Mouse (Mus musculus) liver, postnatal 0 days (tissue): ENCODE data around the gene Lyrm7. TPM values are rescaled to one million over a fixed set of nuclear protein-coding genes. Genes with fewer than 3 reads are reported as not detected.

Source experiments
- ATAC-seq: fragments of 200-750 bp; cut with Nextera tagmentation; 2 replicates; pipeline ENCODE4 v1.8.0; 2017; ENCODE audit warnings: mild to moderate bottlenecking, moderate library complexity
- DNase-seq: peaks from one replicate; pipeline ENCODE4 v3.0.0-alpha.2; 2016
- H3K27ac ChIP-seq: fragments of 300-500 bp; sonication (generic); 2 replicates; pipeline ENCODE4 v1.5.1; 2014; ENCODE audit warnings: antibody characterized with exemption, moderate library complexity, mild to moderate bottlenecking, low read depth
- H3K27me3 ChIP-seq: fragments of 300-500 bp; sonication (generic); 2 replicates; pipeline ENCODE4 v1.6.1; 2014; ENCODE audit warnings: low read length, control low read depth, mixed read lengths; ENCODE audit not compliant: insufficient read depth
- H3K36me3 ChIP-seq: fragments of 300-500 bp; sonication (generic); replicated peaks from 2 replicates; pipeline ENCODE4 v1.6.1; 2014; ENCODE audit warnings: mild to moderate bottlenecking, control low read depth, low read length, moderate library complexity, mixed read lengths; ENCODE audit not compliant: insufficient read depth
- H3K4me1 ChIP-seq: fragments of 300-500 bp; sonication (generic); 2 replicates; pipeline ENCODE4 v1.6.1; 2014; ENCODE audit warnings: antibody characterized with exemption, mild to moderate bottlenecking, control low read depth; ENCODE audit not compliant: insufficient read depth
- H3K4me2 ChIP-seq: fragments of 300-500 bp; sonication (generic); 2 replicates; pipeline ENCODE4 v1.6.1; 2014; ENCODE audit warnings: low read depth, mild to moderate bottlenecking, low read length, moderate library complexity, mixed read lengths
- H3K4me3 ChIP-seq: fragments of 300-500 bp; sonication (generic); 2 replicates; pipeline ENCODE4 v1.5.1; 2014; ENCODE audit warnings: low read depth, low read length
- H3K9ac ChIP-seq: fragments of 300-500 bp; sonication (generic); replicated peaks from 2 replicates; pipeline ENCODE4 v1.6.1; 2014; ENCODE audit warnings: mild to moderate bottlenecking, moderate library complexity
- H3K9me3 ChIP-seq: fragments of 300-500 bp; sonication (generic); 2 replicates; pipeline ENCODE4 v1.6.1; 2016; ENCODE audit warnings: mild to moderate bottlenecking, control low read depth, low read length, mixed read lengths
- CTCF ChIP-seq: sonication (generic); IDR thresholded peaks from 2 replicates; pipeline ENCODE4 v1.5.1; 2016; ENCODE audit warnings: antibody characterized with exemption, low read depth
- EP300 ChIP-seq: IDR thresholded peaks from 2 replicates; pipeline ENCODE4 v1.6.1; 2016; ENCODE audit warnings: antibody characterized with exemption, low read depth, mild to moderate bottlenecking
- WGBS: fragments of 180-500 bp; shearing (Covaris S2); extraction: QIAGEN DNeasy Blood & Tissue Kit; methylation state at CpG from one replicate; pipeline ENCODE4 v1.1.7; 2014; ENCODE audit not compliant: insufficient replicate concordance; 5-methylcytosine and 5-hydroxymethylcytosine counted together
- polyA plus RNA-seq: library from polyadenylated mRNA; unstranded; fragments of >200 nt; fragmentation: Nextera tagmentation; extraction: Ambion mirVana; gene quantifications from 2 replicates; pipeline ENCODE4 v1.2.1, GENCODE M21; 2015

Lyrm7 gene
- polyA plus RNA-seq, 1 experiment from 2014 or later: 2.9 TPM

DNA sequence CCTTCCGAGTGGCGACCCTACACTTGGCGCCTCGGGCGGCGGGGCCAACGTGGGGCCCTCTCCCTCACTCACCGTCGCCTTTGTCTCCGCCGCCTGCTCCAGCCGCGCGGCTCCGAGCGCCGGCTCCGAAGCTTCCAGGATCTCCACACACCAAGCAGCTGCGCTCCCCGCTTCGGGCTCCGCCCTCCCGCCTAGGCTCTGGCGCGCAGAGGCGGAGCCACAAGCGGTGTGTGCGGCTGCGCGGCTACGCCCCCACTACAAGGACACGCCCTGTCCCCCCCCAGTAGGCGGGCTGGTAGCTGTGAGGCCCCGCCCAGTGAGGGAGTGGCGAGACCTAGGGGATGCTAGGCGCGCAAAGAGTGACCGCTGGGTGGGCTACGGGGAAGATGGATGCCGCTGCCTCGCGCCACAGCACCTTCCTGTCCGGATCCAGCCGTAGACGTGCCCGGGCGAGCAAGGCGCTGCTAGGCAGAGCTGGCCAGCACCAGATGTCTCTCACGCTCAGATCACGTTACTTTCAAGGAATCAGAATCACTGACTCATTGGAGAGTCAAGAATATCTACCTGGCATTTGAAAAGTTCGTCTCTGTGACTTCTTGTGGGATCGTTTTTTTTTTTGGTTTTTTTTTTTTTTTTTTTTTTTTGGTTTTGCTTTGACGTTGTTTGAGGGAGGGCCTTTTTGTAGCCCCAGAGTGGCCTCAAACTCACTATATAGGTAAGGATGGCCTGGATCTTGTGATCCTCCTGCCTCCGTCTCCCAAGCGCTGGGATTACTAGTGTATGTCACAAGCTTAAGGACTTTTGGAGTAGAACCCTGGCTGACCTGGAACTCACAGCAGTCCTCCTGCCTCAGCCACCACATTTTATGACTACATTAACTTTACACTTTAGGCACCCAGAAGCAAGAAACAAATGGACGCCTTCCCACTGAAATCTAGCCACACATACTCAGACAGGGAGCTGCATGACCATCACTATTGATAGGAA lies 72.9 kb downstream of the Lyrm7 start, which contains the start of gene Cdc42se2:
Cdc42se2 (minus strand) TSS at position 188 of the 987 bp plus-strand sequence.
- ATAC-seq: peak; percentile 100
- WGBS: 4% methylated on average over 55 of the region's 56 CpGs
- peak within 1 kb of the TSS; percentile 83 for H3K4me2 ChIP-seq
- H3K9ac ChIP-seq: peak within 1 kb of the TSS; percentile 88
- no peak for TF ChIP-seq EP300
- TF ChIP-seq CTCF: no peak
- peak; percentile 97 for DNase-seq
- no peaks in the 10 kb centered on the region for H3K9me3 ChIP-seq
- H3K4me3 ChIP-seq: peak within 1 kb of the TSS; percentile 85
- H3K27ac ChIP-seq: peak within 1 kb of the TSS; percentile 93
- H3K4me1 ChIP-seq: peaks cover 9% of the 10 kb centered on the region
- H3K27me3 ChIP-seq: no peaks in the 10 kb centered on the region
- no peaks in the 10 kb centered on the region for H3K36me3 ChIP-seq

- WGBS: under 1% methylated on average over 54 of the region's 54 CpGs
- H3K9ac ChIP-seq: peak overlapping the region; percentile 88
- H3K27ac ChIP-seq: peak overlapping the region; percentile 93
- H3K4me2 ChIP-seq: peak overlapping the region; percentile 83
- H3K4me3 ChIP-seq: peak overlapping the region; percentile 85
- TF ChIP-seq CTCF (no peak), EP300 (no peak)
- peaks cover 13% of the 10 kb centered on the region for H3K4me1 ChIP-seq
- H3K27me3 ChIP-seq: no peaks in the 10 kb centered on the region
- peak; percentile 80 for ATAC-seq
- no peaks in the 10 kb centered on the region for H3K9me3 ChIP-seq
- no peaks in the 10 kb centered on the region for H3K36me3 ChIP-seq
- peak; percentile 71 for DNase-seq
Observed at GRCm38 (mm10) chr11:54786858-54787487, 73.7 kb downstream of the Lyrm7 start.

DNA sequence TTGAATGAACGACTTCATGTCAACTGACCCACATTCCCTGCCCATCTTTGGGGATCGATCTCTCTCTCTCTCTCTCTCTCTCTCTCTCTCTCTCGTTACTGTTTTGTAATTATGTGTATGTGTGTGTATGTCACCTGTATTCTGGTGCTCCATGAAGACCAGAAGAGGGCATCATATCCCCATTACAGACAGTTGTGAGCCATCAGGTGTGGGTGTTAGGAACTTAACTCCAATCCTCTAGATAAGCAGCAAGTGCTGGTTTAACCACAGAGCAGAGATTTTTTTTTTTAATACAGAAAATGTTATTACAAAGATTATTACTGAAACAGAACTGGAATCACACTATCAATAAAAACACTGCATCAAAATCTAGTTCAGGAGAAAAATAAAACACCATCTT lies 75.2 kb downstream of the Lyrm7 start:
- Histone ChIP-seq H3K27ac (no peak overlapping the region), H3K9ac (no peak overlapping the region), H3K4me1 (peaks cover 13% of the 10 kb centered on the region), H3K9me3 (no peaks in the 10 kb centered on the region), H3K27me3 (no peaks in the 10 kb centered on the region), H3K4me3 (no peak overlapping the region), H3K36me3 (no peaks in the 10 kb centered on the region), H3K4me2 (no peak overlapping the region)
- no peak for DNase-seq
- WGBS: 89% methylated on average over 3 of the region's 3 CpGs
- ATAC-seq: no peak
- TF ChIP-seq EP300: no peak
- TF ChIP-seq CTCF: peak; percentile 16; the same call in 1 of the 2 replicates

DNA sequence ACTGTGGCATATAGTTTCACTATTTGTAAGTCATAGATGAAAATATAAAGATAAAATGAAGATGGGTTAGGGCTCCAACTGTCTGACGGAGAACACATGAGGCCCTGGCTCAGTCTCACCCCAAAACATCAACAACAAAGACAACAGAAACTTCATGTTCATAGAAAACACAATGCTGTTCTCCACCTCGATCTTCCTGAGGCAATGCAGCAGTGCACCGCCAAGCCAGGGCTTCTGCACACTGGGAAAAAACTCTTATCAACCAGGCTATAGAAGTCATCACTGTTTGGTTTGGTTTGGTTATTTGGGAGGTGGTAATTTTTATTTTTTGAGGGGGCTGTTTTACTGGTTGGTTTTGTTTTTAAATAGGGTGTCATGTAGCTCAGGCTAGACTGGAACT lies 76.3 kb downstream of the Lyrm7 start:
- Histone ChIP-seq H3K4me1 (peaks cover 13% of the 10 kb centered on the region), H3K27ac (no peak overlapping the region), H3K4me3 (no peak overlapping the region), H3K9ac (no peak overlapping the region), H3K36me3 (no peaks in the 10 kb centered on the region), H3K4me2 (no peak overlapping the region), H3K9me3 (no peaks in the 10 kb centered on the region), H3K27me3 (no peaks in the 10 kb centered on the region)
- ATAC-seq (no peak), DNase-seq (no peak)
- WGBS: 86% methylated on average over 3 of the region's 3 CpGs
- TF ChIP-seq CTCF: no peak
- no peak for TF ChIP-seq EP300

DNA sequence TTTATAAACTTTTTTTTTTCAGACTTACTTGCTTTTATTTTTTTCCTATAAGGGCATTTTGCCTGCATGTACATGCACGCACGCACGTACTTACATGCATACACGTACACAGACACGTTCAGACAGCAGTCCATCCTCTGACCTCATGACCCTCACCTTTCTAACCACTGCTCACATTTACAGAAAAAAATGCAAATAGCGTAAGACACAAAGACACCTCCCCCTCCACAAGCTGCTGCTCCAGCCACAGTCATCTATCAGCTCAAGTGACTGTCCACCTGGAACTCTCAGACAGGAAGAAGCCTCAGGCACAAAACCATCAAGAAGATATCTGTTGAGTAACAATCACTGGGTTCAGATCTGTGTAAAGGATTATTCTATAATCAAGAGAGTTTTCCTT lies 78.5 kb downstream of the Lyrm7 start:
- ATAC-seq (no peak), DNase-seq (no peak)
- Histone ChIP-seq H3K27me3 (no peaks in the 10 kb centered on the region), H3K4me3 (no peak overlapping the region), H3K27ac (no peak overlapping the region), H3K4me1 (peaks cover 26% of the 10 kb centered on the region), H3K36me3 (no peaks in the 10 kb centered on the region), H3K4me2 (no peak overlapping the region), H3K9me3 (no peaks in the 10 kb centered on the region), H3K9ac (no peak overlapping the region)
- 75% methylated on average over 6 of the region's 6 CpGs for WGBS
- TF ChIP-seq EP300 (no peak), CTCF (no peak)

DNA sequence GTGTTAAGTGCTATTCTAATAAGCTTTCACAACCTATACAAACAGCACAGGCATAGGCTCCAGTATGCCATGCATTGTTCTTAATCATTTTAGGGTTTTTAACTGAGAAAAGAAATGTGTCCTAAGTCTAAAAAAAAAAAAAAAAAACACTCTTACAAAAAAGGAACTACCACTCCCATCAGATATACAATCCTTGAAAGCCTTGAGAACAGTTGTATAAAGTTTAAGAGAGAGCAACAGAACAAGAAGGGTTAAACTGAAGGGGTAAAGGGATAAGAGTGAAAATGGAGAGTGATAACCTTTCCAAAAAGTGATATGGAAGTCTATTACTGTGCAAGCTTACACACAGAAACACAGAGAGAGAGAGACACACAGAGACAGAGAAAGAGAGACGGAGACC lies 80.8 kb downstream of the Lyrm7 start:
- H3K36me3 ChIP-seq: no peaks in the 10 kb centered on the region
- no peak overlapping the region for H3K27ac ChIP-seq
- H3K4me1 ChIP-seq: peaks cover 36% of the 10 kb centered on the region
- H3K4me3 ChIP-seq: no peak overlapping the region
- H3K27me3 ChIP-seq: no peaks in the 10 kb centered on the region
- ATAC-seq: no peak
- 88% methylated on average over 1 of the region's 1 CpGs for WGBS
- no peak for TF ChIP-seq EP300
- no peak for TF ChIP-seq CTCF
- no peak overlapping the region for H3K4me2 ChIP-seq
- no peaks in the 10 kb centered on the region for H3K9me3 ChIP-seq
- H3K9ac ChIP-seq: no peak overlapping the region
- no peak for DNase-seq
